Mouse (Mus musculus) adrenal gland (tissue): ENCODE measurements around the gene Gm10490.
"Not testable (repeated sequence)": the region's sequence is repeated elsewhere in the genome, so short reads cannot be mapped to it uniquely, and the experiment has no call there.

Source experiments
- intact Hi-C: fragments of 180-260 bp; cut with DNase I; formaldehyde crosslinking; loops from one replicate; pipeline ENCODE4 v1.15.1; 2025
- long read RNA-seq, 2 experiments: library from polyadenylated mRNA; unstranded; transcript quantifications; one replicate each; pipeline ENCODE4 v2.0.0; 2020; ENCODE audit warnings: borderline replicate concordance in 1 of 2; ENCODE audit not compliant: insufficient replicate concordance in 1 of 2

The Gm10490 gene
- long read RNA-seq, experiment 1 = 0 reads
- long read RNA-seq, experiment 2 = 0 reads

DNA sequence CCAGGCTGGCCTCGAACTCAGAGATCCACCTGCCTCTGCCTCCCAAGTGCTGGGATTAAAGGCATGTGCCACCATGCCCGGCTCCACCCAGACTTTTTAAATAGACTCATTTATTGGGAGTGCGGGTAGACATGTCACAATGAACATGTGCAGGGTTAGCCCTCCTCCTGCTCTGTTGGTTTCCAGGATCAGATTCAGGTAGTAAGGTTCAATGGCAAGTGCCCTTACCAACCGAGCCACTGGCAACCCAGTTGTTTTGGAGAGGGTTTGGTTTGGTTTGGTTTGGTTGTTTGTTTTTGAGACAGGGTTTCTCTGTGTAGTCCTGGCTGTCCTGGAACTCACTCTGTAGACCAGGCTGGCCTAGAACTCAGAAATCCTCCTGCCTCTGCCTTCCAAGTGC, at the start of gene Gm10490:
Gm10490 (plus strand) TSS at position 301 of the 400 bp plus-strand sequence.
- intact Hi-C loops = not testable (repeated sequence)

DNA sequence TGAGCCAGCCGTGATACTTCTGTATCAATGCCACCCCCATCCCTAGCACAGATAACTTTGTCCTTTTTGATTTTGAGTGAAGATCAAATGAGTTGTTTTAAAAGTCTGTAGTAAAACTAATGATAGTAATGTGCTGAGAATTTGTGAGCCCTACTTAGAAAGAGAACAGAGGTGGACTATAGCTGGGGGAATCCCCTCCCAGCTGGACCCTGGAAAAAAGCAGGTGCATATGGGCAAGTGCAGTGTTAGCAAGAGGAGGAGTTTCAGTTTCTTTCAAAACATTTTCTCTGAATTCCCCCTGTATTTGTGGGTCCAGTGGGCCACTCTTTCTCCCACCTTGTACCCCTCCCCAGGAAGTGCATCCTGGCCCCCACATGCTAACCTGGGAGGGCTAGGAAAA, 46.2 kb upstream of the Gm10490 start:
- intact Hi-C loops = no loop called here

DNA sequence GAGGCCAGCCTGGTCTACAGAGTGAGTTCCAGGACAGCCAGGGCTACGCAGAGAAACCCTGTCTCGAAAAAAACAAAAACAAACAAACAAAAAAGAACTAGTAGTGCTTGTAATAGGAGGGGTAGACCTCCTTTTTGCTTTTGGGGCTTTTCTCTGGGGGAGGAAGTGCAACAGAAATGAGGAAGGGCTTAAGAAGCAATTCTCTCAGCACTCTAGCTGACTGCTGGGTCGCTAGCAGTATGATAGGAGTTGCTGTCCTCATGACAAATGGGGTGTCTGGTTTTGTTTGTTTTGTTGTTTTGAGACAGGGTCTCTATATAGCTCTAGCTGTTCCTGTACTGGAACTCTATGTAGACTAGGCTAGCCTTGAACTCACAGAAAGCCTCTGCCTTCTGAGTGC, 44.8 kb upstream of the Gm10490 start:
- intact Hi-C loops = no loop called here

DNA sequence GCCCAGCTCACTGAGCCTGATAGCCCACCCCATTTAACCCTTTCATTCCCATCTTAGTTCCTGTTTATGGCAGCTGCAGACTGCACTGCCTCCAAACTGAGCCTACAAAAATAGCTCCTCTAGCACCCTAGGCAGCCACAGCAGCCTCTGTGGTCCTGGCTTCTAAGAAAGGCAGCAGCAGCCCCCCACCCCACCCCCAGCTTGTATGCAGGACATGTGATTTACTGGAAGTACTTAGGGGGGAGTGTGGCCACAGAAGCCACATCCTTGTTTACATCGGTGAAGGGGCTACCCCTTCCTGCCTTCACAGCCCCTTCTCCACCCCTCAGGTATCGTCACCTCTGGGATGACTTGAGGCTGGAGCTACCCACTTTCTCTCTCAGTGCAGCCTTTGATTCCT, 44.0 kb upstream of the Gm10490 start:
- intact Hi-C loops = no loop called here

DNA sequence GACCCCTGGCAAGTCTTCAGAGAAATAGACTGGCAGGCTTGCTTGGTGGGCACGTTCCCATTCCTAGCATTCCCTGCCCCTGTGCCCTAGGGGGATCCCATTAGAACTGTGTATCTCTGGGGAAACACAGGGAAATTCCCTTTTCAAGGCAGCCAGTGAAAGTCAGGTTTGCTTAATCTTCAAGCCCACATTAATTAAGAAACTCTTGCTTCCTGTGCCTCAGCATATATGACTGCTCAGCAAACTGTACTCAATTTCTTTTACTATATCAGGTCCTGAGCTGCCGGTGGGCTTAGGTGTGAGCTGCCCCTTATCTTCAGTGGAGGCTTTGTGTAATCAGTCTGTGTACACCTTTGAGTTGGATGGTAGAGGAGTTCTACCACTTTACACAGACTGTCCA, 43.6 kb upstream of the Gm10490 start:
- intact Hi-C loops = no loop called here

DNA sequence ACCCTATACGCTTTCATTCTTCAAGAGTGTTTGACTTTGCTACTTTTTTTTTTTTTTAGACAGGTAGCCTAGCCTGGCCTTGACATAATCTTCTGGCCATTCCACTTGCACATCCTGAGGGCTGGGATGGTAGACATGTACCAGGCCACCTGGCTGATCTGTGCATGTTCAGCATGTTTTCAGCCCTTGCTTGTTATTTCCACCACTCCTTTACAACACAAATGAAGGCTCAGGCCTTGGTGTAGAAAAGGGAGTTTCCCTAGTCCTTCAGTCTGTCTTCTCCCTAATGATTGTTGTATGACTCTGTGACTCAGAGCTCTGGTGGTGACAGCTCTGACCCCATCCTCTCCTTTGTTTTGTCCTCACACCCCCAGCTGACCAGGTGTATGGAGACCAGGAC, 42.2 kb upstream of the Gm10490 start:
- intact Hi-C loops = no loop called here

DNA sequence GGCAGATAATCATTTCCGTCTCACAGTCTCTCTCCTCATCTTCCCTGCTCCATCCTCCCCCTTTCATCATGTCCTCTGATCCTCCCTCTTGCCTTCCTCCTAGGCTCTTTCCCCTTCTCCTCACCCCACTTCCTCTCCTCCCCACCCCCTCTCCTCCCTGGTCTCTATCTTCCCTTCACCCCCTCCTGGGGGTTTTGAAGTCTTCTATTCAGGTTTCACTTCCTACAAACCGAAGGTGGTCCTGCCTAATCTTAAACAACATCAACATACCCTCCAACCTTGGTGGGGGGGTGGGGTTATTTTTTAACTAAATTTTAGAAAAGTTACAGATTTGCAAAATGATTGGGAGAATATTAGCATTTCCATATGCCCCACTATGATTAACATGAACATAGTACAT, 40.8 kb upstream of the Gm10490 start:
- intact Hi-C loops = no loop called here

DNA sequence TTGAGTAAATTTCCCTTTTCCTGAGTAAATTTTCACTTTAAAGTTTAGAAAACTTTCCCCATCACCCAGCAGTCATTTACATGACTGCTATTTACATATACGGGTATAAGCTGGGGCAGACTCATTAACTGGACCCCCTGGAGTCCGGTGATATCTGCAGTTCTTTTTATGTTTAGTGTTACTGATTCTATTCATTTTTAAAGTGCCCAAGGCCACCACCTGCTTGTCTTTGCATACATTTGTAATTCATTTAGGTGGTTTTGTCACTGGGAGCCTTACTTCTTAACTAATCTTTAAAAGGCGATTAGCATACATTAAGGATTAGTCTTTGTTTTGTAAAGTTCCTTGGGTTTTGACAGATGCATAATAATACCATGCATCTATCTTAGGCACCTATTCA, 39.5 kb upstream of the Gm10490 start:
- intact Hi-C loops = no loop called here

DNA sequence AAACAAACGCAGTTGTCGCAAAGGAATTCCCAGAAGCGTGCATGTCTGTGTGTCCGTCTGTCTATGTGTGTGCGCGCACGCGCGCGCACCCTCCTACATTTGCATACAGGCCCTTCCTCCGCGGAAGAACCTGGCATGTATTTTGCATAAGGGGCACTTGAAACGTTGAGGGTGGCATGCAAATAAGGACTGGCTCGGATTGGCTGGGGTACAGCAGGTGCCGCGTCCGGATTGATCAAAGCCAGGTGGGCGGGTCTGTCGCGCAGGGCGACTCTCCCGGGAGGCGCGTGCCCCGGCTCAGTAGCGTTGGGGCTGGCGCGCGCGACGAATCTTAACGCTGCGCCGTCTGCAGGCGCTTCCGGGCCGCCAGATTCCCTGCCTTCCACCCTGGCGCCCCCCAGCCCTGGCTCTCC, 31.3 kb upstream of the Gm10490 start, which contains the start of gene Pim2:
Pim2 (plus strand) TSS at position 256 of the 413 bp plus-strand sequence.
- intact Hi-C loops = no loop called here

DNA sequence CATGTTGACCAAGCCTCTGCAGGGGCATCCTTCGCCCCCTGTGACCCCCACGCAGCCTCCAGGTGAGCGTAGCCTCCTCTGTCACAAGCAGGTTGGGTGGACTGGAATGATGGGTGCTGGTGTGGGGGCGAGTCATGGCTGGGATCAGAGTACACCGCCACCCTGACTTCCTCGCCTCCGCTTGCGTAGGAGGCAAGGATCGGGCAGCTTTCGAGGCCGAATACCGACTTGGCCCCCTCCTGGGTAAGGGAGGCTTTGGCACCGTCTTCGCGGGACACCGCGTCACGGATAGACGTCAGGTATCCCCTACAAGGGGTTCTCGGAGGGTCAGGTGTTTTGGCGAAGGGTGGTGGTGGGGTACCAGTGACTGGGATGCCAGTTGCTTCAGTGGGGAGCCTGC, 30.8 kb upstream of the Gm10490 start:
- intact Hi-C loops = no loop called here

DNA sequence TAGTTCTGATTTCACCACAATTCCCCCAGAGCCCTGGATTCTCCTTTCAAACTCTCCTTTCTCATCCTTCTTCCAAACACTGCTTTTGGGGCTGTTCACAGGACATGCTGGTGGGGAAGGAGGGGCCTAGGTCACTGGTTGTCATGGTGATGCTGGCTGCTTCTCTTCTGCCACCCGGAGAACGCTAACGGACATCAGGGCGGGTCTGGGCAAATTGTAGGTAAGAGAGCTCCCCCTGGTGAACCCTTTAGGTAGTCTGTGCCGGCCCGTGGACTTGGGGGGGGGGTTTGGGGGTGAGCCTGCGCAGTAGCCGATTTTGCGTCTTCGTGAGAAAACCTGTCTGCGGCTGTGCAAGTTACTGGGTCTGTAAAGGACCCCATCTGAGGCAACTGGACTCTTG, 29.5 kb upstream of the Gm10490 start:
- intact Hi-C loops = no loop called here

DNA sequence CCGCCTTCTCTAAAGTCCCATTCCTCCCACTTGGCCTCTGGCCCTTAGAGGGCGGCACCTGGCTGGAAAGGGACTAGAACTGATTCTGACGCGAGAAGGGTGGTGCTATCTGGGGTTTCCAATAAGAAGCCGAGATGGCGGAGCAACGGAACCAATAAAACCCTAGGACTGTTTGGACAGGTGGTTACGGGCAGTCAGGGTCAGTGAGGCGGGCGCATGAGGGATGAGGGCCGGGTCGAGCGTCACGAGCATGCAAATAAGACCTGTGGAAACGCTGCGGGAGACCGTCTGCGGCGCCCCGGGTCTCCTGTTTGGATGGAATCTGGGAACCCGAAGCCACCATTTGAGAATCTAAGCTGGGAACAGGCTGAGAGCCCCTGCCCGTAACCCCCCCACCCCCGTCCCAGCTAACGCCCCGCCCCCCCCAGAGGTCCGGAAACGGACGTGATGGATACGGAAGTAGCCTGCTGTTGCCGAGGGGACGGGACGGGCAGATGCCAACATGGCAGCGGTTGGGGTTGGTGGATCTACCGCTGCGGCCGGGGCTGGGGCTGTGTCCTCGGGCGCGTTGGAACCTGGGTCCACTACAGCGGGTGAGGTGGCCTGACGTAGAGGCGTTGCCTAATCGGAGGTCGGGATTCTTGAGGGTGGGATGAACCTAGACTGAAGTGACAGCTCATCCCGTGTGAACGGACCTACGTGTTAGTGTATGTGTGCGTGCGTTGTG, 25.3 kb upstream of the Gm10490 start, which contains the start of gene Slc35a2:
Slc35a2 (plus strand) TSS at position 188 of the 727 bp plus-strand sequence.
- intact Hi-C loops = no loop called here

DNA sequence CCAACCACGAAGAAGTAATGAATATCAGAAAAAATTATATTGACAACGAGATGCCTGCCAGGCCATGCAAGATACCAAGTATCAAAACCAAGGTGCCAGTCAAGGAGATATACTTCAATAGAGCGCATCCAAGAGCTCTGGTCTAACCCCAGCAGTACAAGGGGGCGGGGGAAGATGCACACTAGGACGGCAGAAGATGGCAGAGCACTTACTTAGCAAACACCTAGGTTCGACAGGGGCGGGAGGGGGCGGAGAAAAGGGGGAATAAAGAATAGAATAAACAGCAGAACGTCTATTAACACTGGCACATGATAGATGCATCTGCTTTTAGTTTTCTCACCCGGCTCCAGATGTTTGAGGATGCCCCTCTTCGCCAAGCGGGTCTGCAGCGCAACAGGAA, 11.1 kb upstream of the Gm10490 start:
- intact Hi-C loops = no loop called here

DNA sequence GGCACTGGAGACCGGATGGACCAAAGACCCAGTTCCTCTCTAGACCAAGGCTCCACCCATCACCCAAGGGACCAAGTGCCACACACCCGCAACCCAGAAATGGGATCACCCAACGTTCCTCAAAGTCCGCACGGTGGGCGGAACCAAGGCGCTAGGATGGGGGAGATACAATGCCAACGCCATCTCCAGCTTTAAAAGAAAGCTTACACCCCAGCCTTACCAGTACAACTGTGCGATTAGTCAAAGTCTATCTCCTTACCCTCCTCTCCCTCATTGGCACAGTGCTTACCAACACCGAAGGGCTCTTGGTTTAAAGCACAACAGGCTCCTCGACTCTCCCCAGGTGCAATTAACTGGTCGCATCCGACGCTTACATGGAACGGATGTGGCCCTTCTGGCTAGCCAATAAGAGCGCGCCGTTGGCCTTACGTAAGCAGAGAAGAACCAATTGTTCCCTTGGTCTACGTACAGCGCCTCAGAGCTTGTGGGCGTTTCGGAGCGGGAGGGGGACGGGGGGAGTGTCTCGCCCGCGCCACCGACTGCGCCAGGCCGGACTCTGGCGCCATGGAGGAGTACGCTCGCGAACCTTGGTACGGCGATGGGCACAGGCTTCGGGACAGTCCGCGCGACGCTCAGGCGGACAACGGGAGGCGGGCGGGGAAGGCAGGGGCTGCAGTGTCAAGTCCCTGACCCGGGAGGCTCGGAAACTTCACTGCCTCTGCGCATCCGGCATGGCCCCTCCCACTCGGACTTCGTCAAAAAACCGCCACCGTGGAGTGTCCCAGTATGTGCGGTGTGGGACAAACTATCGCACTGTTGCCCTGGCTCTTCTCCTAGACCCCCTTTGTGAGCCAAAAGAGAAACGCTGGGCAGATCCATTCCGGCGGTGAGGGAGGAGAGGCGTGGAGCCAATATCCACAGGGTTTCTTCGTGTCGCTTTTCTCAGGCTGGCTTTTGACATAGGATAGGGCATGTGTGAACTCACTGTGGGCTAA, 10.2 kb upstream of the Gm10490 start, which contains the start of the genes Pqbp1 and Timm17b:
Pqbp1 (minus strand) TSS at position 390 of the 995 bp plus-strand sequence.
Timm17b (plus strand) TSS at position 478 of the 995 bp plus-strand sequence.
- intact Hi-C loops = no loop called here

DNA sequence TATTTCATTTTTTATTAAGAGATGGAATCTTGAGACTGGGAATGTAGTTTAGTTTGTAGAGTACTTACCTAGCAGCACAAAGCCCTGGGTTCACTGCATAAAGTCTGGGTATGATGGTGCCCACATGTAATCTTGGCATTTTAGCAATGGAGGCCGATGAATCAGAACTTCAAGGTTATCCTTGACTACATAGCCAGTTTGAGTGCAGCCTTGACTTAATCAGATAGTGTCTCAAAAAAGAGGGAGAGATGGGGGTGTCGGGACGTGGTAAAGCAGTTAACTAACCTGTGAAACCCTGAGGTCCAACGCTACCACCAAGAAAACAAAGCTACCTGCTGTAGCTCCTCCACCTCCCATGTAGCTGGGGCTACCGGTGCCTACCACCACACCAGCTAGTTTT, 4.9 kb upstream of the Gm10490 start:
- intact Hi-C loops = no loop called here

DNA sequence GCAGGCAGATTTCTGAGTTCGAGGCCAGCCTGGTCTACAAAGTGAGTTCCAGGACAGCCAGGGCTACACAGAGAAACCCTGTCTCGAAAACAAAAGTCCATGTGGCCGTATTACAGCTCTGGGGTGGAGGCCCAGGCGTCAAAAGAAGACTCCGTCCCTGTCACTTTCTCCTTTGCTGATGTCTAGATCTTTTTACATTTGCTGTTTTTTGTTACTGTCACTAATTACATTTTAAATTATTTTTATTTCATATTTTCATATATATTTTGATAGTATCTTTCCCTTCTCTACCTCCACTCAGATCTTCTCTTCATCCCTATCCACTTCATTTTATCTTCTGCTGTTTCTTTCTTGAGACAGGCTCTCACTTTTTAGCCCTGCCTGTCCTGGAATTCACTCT, 1.6 kb upstream of the Gm10490 start, which contains the start of gene Gm10491:
Gm10491 (minus strand) TSS at position 101 of the 400 bp plus-strand sequence.
- intact Hi-C loops = no loop called here

DNA sequence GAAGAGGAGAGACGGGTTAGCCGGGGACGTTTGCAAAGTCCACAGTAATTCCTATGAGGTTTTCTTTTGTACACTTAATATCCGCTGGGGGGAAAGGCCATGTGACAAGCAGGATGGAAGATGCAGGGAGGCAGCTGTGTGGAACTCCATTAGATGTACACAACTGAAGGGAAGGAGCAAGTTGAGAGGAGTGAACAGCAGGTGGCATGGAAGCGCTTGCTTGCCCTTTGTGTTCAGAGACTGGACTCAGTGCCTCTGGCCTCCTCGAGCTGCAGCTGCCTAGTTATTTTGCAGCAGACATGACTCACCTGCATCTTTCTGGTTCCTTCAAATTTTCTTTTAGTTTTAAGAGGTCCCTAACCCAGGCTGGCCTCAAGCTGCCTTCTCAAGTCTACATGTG, 1.1 kb downstream of the Gm10490 start:
- intact Hi-C loops = no loop called here

DNA sequence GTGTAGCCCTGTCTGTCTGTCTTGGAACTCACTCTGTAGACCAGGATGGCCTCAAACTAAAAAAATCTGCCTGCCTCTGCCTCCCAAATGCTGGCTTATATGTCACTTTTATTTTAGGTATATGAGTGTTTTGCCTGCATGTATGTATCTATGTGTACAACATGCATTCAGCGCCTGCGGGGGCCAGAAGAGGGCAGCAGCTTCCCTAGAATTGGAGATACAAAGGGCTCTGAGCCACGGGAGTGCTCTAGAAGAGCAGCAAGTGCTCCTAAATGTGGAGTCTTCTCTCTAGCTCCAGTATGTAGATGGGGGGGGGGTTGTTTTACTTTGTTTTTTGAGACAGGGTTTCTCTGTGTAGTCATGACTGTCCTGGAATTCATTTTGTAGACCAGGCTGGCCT, 6.3 kb downstream of the Gm10490 start:
- intact Hi-C loops = loop anchor here (5.0 kb wide), 1 partner anchor 102 kb away; the partner anchor contains the start of gene Glod5

DNA sequence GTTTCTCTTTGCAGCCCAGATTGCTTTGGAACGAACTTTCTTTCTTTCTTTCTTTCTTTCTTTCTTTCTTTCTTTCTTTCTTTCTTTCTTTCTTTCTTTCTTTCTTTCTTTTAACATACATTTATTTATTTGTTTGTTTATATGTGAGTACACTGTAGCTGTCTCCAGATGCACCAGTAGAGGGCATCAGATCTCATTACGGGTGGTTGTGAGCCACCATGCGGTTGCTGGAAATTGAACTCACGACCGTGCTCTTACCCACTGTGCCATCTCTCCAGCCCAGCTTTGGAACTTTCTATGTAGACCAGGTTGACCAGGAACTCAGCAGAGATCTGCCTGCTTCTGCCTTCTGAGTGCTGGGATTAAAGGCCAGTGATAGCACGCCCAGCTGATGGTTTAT, 8.6 kb downstream of the Gm10490 start:
- intact Hi-C loops = loop anchor here (5.0 kb wide), 1 partner anchor 99 kb away; the partner anchor contains the start of gene Glod5

DNA sequence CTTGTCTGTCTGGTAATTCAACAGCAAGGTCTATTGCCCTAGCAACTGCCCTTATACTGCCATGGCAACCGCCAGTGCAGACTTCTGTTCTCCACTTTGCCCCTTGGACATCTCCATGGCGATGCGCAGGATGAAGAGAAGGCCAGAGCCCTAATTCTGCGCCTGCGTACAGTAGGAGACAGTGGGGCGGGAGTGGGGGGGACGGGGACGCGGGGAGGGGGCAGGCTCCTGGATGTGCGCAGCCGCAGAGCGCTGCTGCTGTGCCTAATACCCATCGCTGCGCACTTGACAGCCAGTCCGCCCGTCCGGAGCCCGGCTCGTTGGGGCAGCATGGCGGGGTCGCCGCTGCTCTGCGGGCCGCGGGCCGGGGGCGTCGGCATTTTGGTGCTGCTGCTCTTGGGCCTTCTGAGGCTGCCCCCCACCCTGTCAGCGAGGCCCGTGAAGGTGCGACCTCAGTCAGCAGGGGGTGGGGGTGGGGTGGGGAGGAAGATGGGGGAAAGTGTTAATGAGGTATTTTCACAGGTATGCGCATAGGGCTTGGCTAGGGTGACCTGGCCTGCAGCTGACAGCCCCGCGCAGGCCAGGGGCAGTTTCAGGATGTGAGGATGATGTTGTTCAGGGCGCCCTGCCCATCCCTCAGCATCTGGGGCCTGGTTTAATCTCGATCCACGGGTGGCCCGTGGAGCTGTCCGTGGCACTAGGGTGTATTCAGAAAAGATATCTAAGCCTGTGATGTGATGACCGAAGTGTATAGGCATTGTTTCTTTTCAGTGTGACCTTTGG, 10.4 kb downstream of the Gm10490 start, which contains the start of gene Pcsk1n:
Pcsk1n (plus strand) TSS at position 222 of the 783 bp plus-strand sequence.
- intact Hi-C loops = loop anchor here (5.0 to 10.0 kb wide), 2 partner anchors 98 to 195 kb away; partner anchors contain the start of gene Glod5

DNA sequence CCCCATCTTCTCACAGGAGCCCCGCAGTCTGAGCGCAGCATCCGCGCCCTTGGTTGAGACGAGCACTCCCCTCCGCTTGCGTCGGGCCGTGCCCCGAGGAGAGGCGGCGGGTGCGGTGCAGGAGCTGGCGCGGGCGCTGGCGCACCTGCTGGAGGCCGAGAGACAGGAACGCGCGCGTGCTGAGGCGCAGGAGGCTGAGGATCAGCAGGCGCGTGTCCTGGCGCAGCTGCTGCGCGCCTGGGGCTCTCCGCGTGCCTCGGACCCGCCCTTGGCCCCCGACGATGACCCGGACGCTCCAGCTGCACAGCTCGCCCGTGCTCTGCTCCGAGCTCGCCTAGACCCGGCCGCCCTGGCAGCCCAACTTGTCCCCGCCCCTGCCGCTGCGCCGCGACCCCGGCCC, 12.7 kb downstream of the Gm10490 start:
- intact Hi-C loops = loop anchor here (10.0 kb wide), 1 partner anchor 193 kb away; no protein-coding TSS in a partner anchor
